Mouse (Mus musculus): ENCODE data around the gene Ramp1. TPM values are rescaled to one million over a fixed set of nuclear protein-coding genes. Genes with fewer than 3 reads are reported as not detected.
A peak's percentile ranks its signal among the peaks of the same experiment; 100 is the strongest.

Gene Ramp1
- polyA plus RNA-seq, 1 experiment from 2014 or later = 0.47 TPM

- Histone ChIP-seq H3K4me3 (ENCODE audit: low read depth, low read length) (no peak overlapping the region), H3K9ac (ENCODE audit: low read length) (no peak overlapping the region), H3K4me2 (ENCODE audit: low read depth, severe bottlenecking) (no peak overlapping the region), H3K4me1 (ENCODE audit: control insufficient read depth, insufficient read depth, low read length) (no peaks in the 10 kb centered on the region), H3K9me3 (ENCODE audit: control insufficient read depth, low read length) (no peaks in the 10 kb centered on the region), H3K27ac (replicated peaks; ENCODE audit: low read depth, low read length) (no peak overlapping the region), H3K27me3 (ENCODE audit: control insufficient read depth, insufficient read depth, low read length) (no peaks in the 10 kb centered on the region), H3K36me3 (ENCODE audit: control insufficient read depth, insufficient read depth, low read length) (no peaks in the 10 kb centered on the region)
- no peak for ATAC-seq (ENCODE audit: insufficient number of reproducible peaks, low FRiP score, low TSS enrichment, low read depth)
- 80% methylated on average over 6 of the region's 6 CpGs for WGBS
- DNase-seq (ENCODE audit: low spot score) = no peak
Observed at GRCm38 (mm10) chr1:91205651-91206050, 26.0 kb downstream of the Ramp1 start.

- no peaks in the 10 kb centered on the region for H3K4me1 ChIP-seq (ENCODE audit: control insufficient read depth, insufficient read depth, low read length)
- H3K4me2 ChIP-seq (ENCODE audit: low read depth, severe bottlenecking) = no peak overlapping the region
- no peak overlapping the region for H3K27ac ChIP-seq (replicated peaks; ENCODE audit: low read depth, low read length)
- no peak overlapping the region for H3K4me3 ChIP-seq (ENCODE audit: low read depth, low read length)
- ATAC-seq (ENCODE audit: insufficient number of reproducible peaks, low FRiP score, low TSS enrichment, low read depth) (no peak), DNase-seq (ENCODE audit: low spot score) (no peak)
- no peak overlapping the region for H3K9ac ChIP-seq (ENCODE audit: low read length)
- WGBS = 78% methylated on average over 8 of the region's 8 CpGs
- no peaks in the 10 kb centered on the region for H3K9me3 ChIP-seq (ENCODE audit: control insufficient read depth, low read length)
- no peaks in the 10 kb centered on the region for H3K36me3 ChIP-seq (ENCODE audit: control insufficient read depth, insufficient read depth, low read length)
- H3K27me3 ChIP-seq (ENCODE audit: control insufficient read depth, insufficient read depth, low read length) = no peaks in the 10 kb centered on the region
Observed at GRCm38 (mm10) chr1:91206336-91206735, 26.7 kb downstream of the Ramp1 start.

- Histone ChIP-seq H3K27ac (replicated peaks; ENCODE audit: low read depth, low read length) (no peak overlapping the region), H3K27me3 (ENCODE audit: control insufficient read depth, insufficient read depth, low read length) (no peaks in the 10 kb centered on the region), H3K9me3 (ENCODE audit: control insufficient read depth, low read length) (no peaks in the 10 kb centered on the region), H3K4me1 (ENCODE audit: control insufficient read depth, insufficient read depth, low read length) (no peaks in the 10 kb centered on the region), H3K9ac (ENCODE audit: low read length) (no peak overlapping the region), H3K4me2 (ENCODE audit: low read depth, severe bottlenecking) (no peak overlapping the region), H3K36me3 (ENCODE audit: control insufficient read depth, insufficient read depth, low read length) (no peaks in the 10 kb centered on the region), H3K4me3 (ENCODE audit: low read depth, low read length) (no peak overlapping the region)
- no peak for ATAC-seq (ENCODE audit: insufficient number of reproducible peaks, low FRiP score, low TSS enrichment, low read depth)
- DNase-seq (ENCODE audit: low spot score) = no peak
- WGBS = 72% methylated on average over 5 of the region's 5 CpGs
Observed at GRCm38 (mm10) chr1:91206873-91207272, 27.3 kb downstream of the Ramp1 start.

DNA sequence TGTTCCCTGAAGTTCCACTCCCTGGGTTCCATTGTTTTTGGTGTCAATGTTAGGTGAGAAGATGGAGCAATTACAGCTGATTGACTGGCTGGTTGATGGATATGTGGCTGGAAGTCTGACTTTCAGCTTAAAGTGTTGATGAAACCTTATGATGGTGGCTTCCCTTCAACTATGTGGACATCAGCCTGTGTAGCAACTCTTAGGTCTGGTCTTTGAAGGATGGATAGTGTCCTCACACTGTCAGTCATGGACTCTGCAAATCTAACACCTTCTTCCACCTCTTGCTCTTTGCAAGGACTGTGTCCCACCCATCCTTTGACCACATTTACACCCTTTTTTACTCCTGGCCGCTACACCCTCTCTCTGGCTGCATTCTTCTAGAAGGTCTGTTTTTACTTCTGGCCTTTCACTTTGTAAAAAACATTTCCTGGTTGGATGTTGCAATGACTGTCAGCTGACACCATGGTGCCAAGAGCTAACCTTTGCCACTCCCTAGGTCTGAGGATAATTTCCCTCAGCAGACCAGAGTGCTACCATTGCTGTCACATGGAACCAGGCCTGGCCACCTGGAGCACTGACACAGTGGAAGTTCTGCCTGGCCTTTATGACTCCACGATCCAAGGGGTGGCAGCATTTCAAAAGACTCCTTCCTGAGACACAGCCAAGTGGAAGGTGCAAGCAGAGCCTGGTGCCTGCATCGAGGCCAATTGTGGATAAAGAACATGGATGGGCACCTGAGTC, 27.9 kb downstream of the Ramp1 start:
- H3K27me3 ChIP-seq (ENCODE audit: control insufficient read depth, insufficient read depth, low read length) = no peaks in the 10 kb centered on the region
- WGBS = 58% methylated on average over 3 of the region's 3 CpGs
- ATAC-seq (ENCODE audit: insufficient number of reproducible peaks, low FRiP score, low TSS enrichment, low read depth) (no peak), DNase-seq (ENCODE audit: low spot score) (no peak)
- H3K4me3 ChIP-seq (ENCODE audit: low read depth, low read length) = no peak overlapping the region
- H3K4me1 ChIP-seq (ENCODE audit: control insufficient read depth, insufficient read depth, low read length) = no peaks in the 10 kb centered on the region
- no peaks in the 10 kb centered on the region for H3K9me3 ChIP-seq (ENCODE audit: control insufficient read depth, low read length)
- H3K36me3 ChIP-seq (ENCODE audit: control insufficient read depth, insufficient read depth, low read length) = no peaks in the 10 kb centered on the region
- no peak overlapping the region for H3K9ac ChIP-seq (ENCODE audit: low read length)
- H3K27ac ChIP-seq (replicated peaks; ENCODE audit: low read depth, low read length) = no peak overlapping the region
- no peak overlapping the region for H3K4me2 ChIP-seq (ENCODE audit: low read depth, severe bottlenecking)

DNA sequence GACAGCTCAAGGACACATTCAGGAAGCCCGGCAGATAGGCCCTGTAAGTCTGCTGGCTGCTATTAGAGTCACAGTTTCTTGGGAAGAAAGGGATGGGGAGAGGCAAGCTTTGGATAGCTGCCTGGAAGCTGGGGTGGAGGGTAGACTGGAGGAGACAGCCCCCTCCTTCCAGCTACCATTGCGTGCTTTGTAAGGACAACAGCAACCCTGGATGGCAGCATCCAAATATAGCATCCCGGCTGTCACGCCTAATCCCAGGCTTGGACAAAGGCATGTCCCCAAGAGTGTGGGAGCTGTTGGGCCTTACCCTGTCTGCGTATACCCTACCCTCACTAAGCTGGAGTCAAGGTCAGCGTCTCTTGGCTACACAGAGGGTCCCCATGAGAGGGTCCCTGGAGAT, 29.7 kb downstream of the Ramp1 start:
- DNase-seq (ENCODE audit: low spot score) (no peak), ATAC-seq (ENCODE audit: insufficient number of reproducible peaks, low FRiP score, low TSS enrichment, low read depth) (no peak)
- Histone ChIP-seq H3K27me3 (ENCODE audit: control insufficient read depth, insufficient read depth, low read length) (no peaks in the 10 kb centered on the region), H3K9ac (ENCODE audit: low read length) (no peak overlapping the region), H3K4me3 (ENCODE audit: low read depth, low read length) (no peak overlapping the region), H3K36me3 (ENCODE audit: control insufficient read depth, insufficient read depth, low read length) (no peaks in the 10 kb centered on the region), H3K4me1 (ENCODE audit: control insufficient read depth, insufficient read depth, low read length) (0 out of 2 replicates have a peak, but pooled peaks cover 2% of the 10 kb centered on the region), H3K4me2 (ENCODE audit: low read depth, severe bottlenecking) (no peak overlapping the region), H3K9me3 (ENCODE audit: control insufficient read depth, low read length) (no peaks in the 10 kb centered on the region), H3K27ac (replicated peaks; ENCODE audit: low read depth, low read length) (no peak overlapping the region)
- 92% methylated on average over 6 of the region's 6 CpGs for WGBS

DNA sequence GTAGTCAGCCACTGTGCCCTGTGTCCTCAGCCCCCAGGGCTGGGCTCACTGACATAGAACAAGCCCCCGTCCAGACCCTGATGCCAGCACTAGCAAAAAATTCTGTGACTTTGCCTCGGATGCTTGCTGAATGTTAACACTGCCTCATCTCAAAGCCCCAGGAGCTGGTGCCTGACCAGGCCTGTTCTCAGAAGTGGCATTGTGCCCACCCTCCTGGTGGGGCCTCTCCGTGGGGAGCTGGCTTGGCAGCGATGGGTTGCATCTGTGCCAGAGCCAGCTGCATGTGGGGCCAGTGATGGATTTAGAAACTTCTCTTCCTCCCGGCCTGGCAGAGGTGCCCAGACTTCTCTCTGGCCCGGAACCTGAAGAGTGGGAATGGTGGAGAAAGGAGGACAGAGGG, 30.2 kb downstream of the Ramp1 start:
- 0 out of 2 replicates have a peak, but pooled peaks cover 2% of the 10 kb centered on the region for H3K4me1 ChIP-seq (ENCODE audit: control insufficient read depth, insufficient read depth, low read length)
- WGBS = 91% methylated on average over 6 of the region's 6 CpGs
- H3K36me3 ChIP-seq (ENCODE audit: control insufficient read depth, insufficient read depth, low read length) = no peaks in the 10 kb centered on the region
- H3K4me3 ChIP-seq (ENCODE audit: low read depth, low read length) = no peak overlapping the region
- no peaks in the 10 kb centered on the region for H3K9me3 ChIP-seq (ENCODE audit: control insufficient read depth, low read length)
- no peak for ATAC-seq (ENCODE audit: insufficient number of reproducible peaks, low FRiP score, low TSS enrichment, low read depth)
- no peak overlapping the region for H3K9ac ChIP-seq (ENCODE audit: low read length)
- H3K4me2 ChIP-seq (ENCODE audit: low read depth, severe bottlenecking) = no peak overlapping the region
- no peak for DNase-seq (ENCODE audit: low spot score)
- no peak overlapping the region for H3K27ac ChIP-seq (replicated peaks; ENCODE audit: low read depth, low read length)
- H3K27me3 ChIP-seq (ENCODE audit: control insufficient read depth, insufficient read depth, low read length) = no peaks in the 10 kb centered on the region

DNA sequence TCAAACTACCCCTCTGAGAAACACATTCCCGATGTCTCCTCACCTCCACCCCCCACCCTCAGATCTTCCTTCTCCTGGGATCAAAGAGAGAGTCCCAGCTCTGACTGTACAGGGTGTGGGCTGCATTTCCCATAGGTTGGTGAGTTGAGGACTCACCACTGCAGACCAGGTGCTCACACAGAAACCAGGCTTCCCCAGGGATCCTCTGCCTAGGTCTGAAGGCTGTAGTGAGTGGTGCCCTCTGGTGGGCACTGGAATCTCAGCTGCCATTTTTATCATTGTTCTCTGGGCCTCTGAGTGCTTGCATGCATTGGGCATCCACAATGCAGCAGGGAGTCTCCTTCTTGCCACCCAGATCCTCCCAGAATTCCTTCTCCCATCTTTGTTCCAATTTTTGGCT, 31.5 kb downstream of the Ramp1 start:
- H3K4me3 ChIP-seq (ENCODE audit: low read depth, low read length) = no peak overlapping the region
- DNase-seq (ENCODE audit: low spot score) (peak; percentile 72), ATAC-seq (ENCODE audit: insufficient number of reproducible peaks, low FRiP score, low TSS enrichment, low read depth) (no peak)
- H3K4me2 ChIP-seq (ENCODE audit: low read depth, severe bottlenecking) = no peak overlapping the region
- H3K27ac ChIP-seq (replicated peaks; ENCODE audit: low read depth, low read length) = no peak overlapping the region
- WGBS = 63% methylated on average over 1 of the region's 1 CpGs
- H3K4me1 ChIP-seq (ENCODE audit: control insufficient read depth, insufficient read depth, low read length) = 0 out of 2 replicates have a peak, but pooled peaks cover 2% of the 10 kb centered on the region
- no peaks in the 10 kb centered on the region for H3K9me3 ChIP-seq (ENCODE audit: control insufficient read depth, low read length)
- H3K9ac ChIP-seq (ENCODE audit: low read length) = no peak overlapping the region
- H3K27me3 ChIP-seq (ENCODE audit: control insufficient read depth, insufficient read depth, low read length) = no peaks in the 10 kb centered on the region
- no peaks in the 10 kb centered on the region for H3K36me3 ChIP-seq (ENCODE audit: control insufficient read depth, insufficient read depth, low read length)

GRCm38 (mm10) chr1:91211591-91212008, 32.0 kb downstream of the Ramp1 start:
- H3K4me3 ChIP-seq (ENCODE audit: low read depth, low read length) = no peak overlapping the region
- 0 out of 2 replicates have a peak overlapping the region, but pooled peaks have one; percentile 8 for H3K27ac ChIP-seq (replicated peaks; ENCODE audit: low read depth, low read length)
- 0 out of 2 replicates have a peak, but pooled peaks cover 2% of the 10 kb centered on the region for H3K4me1 ChIP-seq (ENCODE audit: control insufficient read depth, insufficient read depth, low read length)
- no peaks in the 10 kb centered on the region for H3K27me3 ChIP-seq (ENCODE audit: control insufficient read depth, insufficient read depth, low read length)
- H3K9ac ChIP-seq (ENCODE audit: low read length) = no peak overlapping the region
- no peaks in the 10 kb centered on the region for H3K36me3 ChIP-seq (ENCODE audit: control insufficient read depth, insufficient read depth, low read length)
- ATAC-seq (ENCODE audit: insufficient number of reproducible peaks, low FRiP score, low TSS enrichment, low read depth) (no peak), DNase-seq (ENCODE audit: low spot score) (no peak)
- WGBS = 81% methylated on average over 7 of the region's 7 CpGs
- H3K9me3 ChIP-seq (ENCODE audit: control insufficient read depth, low read length) = no peaks in the 10 kb centered on the region
- no peak overlapping the region for H3K4me2 ChIP-seq (ENCODE audit: low read depth, severe bottlenecking)

DNA sequence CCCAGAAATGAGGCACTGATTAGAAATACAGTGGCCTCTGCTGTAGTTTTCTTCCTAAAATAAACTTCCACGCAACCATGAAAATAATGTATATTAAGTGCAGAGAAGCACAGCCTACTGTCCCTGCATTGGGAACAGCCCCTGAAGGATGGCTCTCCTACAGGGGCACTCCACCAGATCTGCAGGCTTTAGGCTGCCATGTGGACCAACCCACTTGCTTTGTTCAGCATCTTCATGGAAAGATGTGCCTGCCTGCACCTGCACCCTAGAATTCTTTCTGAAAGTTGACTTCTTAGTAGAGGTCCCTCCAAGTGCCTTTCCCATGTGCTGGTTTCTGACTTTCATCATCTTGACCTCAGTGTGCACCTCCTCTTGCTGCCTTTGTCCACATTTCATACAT, 35.6 kb downstream of the Ramp1 start:
- WGBS = 97% methylated on average over 1 of the region's 1 CpGs
- Histone ChIP-seq H3K4me3 (ENCODE audit: low read depth, low read length) (no peak overlapping the region), H3K9me3 (ENCODE audit: control insufficient read depth, low read length) (no peaks in the 10 kb centered on the region), H3K36me3 (ENCODE audit: control insufficient read depth, insufficient read depth, low read length) (no peaks in the 10 kb centered on the region), H3K4me2 (ENCODE audit: low read depth, severe bottlenecking) (no peak overlapping the region), H3K9ac (ENCODE audit: low read length) (no peak overlapping the region), H3K27ac (replicated peaks; ENCODE audit: low read depth, low read length) (no peak overlapping the region), H3K4me1 (ENCODE audit: control insufficient read depth, insufficient read depth, low read length) (0 out of 2 replicates have a peak, but pooled peaks cover 2% of the 10 kb centered on the region), H3K27me3 (ENCODE audit: control insufficient read depth, insufficient read depth, low read length) (no peaks in the 10 kb centered on the region)
- ATAC-seq (ENCODE audit: insufficient number of reproducible peaks, low FRiP score, low TSS enrichment, low read depth) (no peak), DNase-seq (ENCODE audit: low spot score) (no peak)

All from limb, embryonic 11.5 days (tissue).